Mouse (Mus musculus) thymus, postnatal 36 days (tissue): ENCODE results near the gene Gm20388.

Experiments
- DNase-seq, 2 experiments: peaks; one replicate each; pipeline ENCODE4 v3.0.0; 2022; ENCODE audit warnings: mixed read lengths in 2 of 2

Gm20388 gene

GRCm38 (mm10) chr8:122089186-122089700, 2178.6 kb downstream of the Gm20388 start:
- DNase-seq: no peak

GRCm38 (mm10) chr8:122092476-122092875, 2181.8 kb downstream of the Gm20388 start:
- no peak for DNase-seq

- DNase-seq: no peak
Observed at GRCm38 (mm10) chr8:122098766-122099165, 2188.1 kb downstream of the Gm20388 start.

GRCm38 (mm10) chr8:122099711-122100220, 2189.1 kb downstream of the Gm20388 start:
- DNase-seq: no peak

- DNase-seq: no peak
Observed at GRCm38 (mm10) chr8:122101816-122102215, 2191.2 kb downstream of the Gm20388 start.

- DNase-seq: no peak
Observed at GRCm38 (mm10) chr8:122102286-122102685, 2191.6 kb downstream of the Gm20388 start.

GRCm38 (mm10) chr8:122103241-122103640, 2192.6 kb downstream of the Gm20388 start:
- no peak for DNase-seq

- DNase-seq: no peak
Observed at GRCm38 (mm10) chr8:122104658-122105057, 2194.0 kb downstream of the Gm20388 start.

GRCm38 (mm10) chr8:122106270-122106669, 2195.6 kb downstream of the Gm20388 start:
- no peak for DNase-seq

GRCm38 (mm10) chr8:122110240-122110866, 2199.7 kb downstream of the Gm20388 start:
- peak; percentile 10 to 31 for DNase-seq

- no peak for DNase-seq
Observed at GRCm38 (mm10) chr8:122110867-122111253, 2200.2 kb downstream of the Gm20388 start.

GRCm38 (mm10) chr8:122111745-122112144, 2201.1 kb downstream of the Gm20388 start:
- no peak for DNase-seq

- peak in 1 of 2 experiments; percentile 18 for DNase-seq
Observed at GRCm38 (mm10) chr8:122112264-122112965, 2201.8 kb downstream of the Gm20388 start.

- no peak for DNase-seq
Observed at GRCm38 (mm10) chr8:122114890-122115289, 2204.2 kb downstream of the Gm20388 start.

- no peak for DNase-seq
Observed at GRCm38 (mm10) chr8:122116716-122117357, 2206.2 kb downstream of the Gm20388 start.

- DNase-seq: no peak
Observed at GRCm38 (mm10) chr8:122118097-122118496, 2207.5 kb downstream of the Gm20388 start.

GRCm38 (mm10) chr8:122118536-122118935, 2207.9 kb downstream of the Gm20388 start:
- DNase-seq: no peak

- no peak for DNase-seq
Observed at GRCm38 (mm10) chr8:122124326-122124725, 2213.7 kb downstream of the Gm20388 start.

- DNase-seq: no peak
Observed at GRCm38 (mm10) chr8:122126659-122127058, 2216.0 kb downstream of the Gm20388 start.

GRCm38 (mm10) chr8:122134121-122134529, 2223.5 kb downstream of the Gm20388 start:
- no peak for DNase-seq

- peak; percentile 8 to 25 for DNase-seq
Observed at GRCm38 (mm10) chr8:122135494-122135893, 2224.9 kb downstream of the Gm20388 start.

GRCm38 (mm10) chr8:122139784-122140183, 2229.1 kb downstream of the Gm20388 start:
- peak; percentile 21 to 30 for DNase-seq

- no peak for DNase-seq
Observed at GRCm38 (mm10) chr8:122140411-122140810, 2229.8 kb downstream of the Gm20388 start.
